Mouse (Mus musculus): ENCODE measurements at regions not wholly inside any gene's neighbourhood (a gene's known extent, or its start where the extent isn't known, plus 50 kb on each side); places are given as distances from the start of the nearest gene placed in this dataset.

DNA sequence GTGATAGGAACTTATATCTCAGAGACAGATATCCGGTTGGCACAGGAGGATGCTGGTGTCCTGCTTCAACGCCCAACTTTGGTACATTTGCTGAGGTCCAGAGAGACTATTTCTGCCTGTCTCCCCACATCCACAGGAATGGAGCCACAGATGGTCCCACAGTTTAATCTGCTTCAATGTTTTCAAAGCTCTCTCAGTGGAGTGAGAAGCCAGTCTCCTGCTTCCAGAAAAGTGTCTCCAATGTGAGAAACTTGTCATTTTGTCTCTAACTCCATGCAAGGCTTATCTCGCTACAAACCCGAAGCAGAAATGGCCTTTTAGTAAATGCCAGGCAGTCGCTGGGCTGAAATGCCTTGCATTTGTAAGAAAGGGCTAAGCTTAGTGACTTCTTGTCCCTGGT, 86.9 kb upstream of the Frmd4a start:
- no peak for DNase-seq (ENCODE audit: low read depth in 2 of 2, low spot score in 2 of 2)

DNA sequence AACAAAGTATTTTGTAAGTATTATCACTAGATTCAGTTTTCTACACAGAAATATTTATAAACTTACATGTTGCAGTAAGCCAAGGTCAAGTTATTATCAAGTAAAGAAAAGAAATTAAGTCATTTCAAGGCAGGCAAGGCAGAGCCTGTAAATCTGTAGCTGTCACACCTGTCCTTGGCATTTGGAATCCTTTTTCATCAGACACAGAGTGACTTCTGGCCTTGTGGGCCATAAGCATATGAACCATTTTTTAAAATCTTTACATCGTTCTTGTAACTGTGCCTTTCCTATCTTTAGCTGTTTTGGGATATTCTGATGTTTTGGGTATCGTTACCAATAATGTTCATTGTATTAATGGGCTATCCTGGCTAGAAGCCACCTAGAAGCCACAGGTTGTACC, 76.7 kb upstream of the Frmd4a start:
- no peak for DNase-seq (ENCODE audit: low read depth in 2 of 2, low spot score in 2 of 2)

DNA sequence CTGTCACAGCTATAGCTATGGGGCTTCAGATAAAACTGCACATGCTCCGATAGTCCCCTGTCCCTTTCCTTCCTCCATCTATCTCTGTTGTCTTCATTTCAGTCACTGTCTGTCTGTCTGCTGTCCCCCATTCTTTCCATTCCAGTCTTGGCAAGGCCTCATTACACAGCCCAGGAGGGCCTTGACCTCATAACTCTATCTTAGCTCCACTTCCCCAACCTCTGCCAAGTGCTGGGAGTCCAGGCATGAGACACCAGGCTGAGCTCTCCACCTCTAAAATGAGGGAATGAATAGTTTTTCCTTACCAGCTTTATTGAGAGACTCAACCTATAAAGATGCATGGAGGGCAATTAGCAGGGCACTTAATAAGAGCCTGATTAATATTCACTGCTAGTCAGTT, 76.0 kb upstream of the Frmd4a start:
- DNase-seq (ENCODE audit: low read depth in 2 of 2, low spot score in 2 of 2), result no peak

DNA sequence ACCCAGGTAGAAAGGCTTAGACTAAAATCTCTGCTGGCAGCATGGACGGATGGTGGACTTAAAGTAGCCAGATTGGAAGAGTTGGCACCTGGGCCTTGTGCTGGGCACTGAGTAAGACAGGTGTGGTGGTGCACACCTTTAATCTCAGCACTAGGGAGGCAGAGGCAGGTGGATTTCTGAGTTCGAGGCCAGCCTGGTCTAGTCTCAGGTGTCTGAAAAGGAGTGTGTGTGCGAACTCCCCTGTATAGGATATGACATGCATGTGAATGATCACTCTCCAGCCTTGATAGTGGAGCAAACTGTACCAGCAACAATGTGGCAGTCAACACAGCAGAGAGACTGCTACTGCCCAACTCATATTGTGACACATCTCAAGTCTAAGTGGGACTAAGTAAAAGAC, 70.1 kb upstream of the Frmd4a start:
- DNase-seq (ENCODE audit: low read depth in 2 of 2, low spot score in 2 of 2), result no peak

DNA sequence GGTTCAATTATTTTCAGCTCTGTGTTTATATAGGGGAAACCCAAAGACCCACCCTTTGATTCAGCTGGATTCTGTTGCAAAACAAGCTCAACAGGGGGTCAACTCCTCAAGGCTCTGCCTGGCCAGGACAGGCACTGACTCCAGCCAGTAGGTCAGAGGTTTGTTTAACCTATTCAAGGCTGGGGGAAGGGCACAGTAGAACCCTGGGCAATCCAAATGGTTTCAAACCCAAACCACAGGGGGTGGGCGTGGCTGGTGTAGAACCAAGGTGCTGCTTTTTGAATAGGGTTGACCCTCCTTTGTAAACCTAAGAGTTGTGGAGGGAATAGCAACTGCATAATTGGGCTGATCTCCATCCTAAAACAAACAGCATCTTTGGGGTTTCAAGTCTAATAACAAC, 69.2 kb upstream of the Frmd4a start:
- no peak for DNase-seq (ENCODE audit: low read depth in 2 of 2, low spot score in 2 of 2)

DNA sequence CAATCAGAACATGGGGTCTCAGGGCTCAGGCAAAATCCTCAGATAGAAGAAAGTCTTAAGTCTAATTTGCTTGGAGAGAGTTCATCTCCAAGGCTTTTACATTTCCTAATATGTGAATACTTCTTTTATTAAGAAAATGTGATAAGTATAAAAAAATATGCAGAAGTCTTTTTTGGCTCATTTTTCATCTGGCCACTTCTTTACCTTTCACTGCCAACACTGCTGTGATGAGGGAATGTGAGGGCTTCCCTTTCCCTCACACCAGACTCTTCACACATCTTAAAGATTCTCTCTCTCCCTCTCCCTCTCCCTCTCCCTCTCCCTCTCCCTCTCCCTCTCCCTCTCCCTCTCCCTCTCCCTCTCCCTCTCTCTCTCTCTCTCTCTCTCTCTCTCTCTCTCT, 60.0 kb upstream of the Frmd4a start:
- DNase-seq (ENCODE audit: low read depth in 2 of 2, low spot score in 2 of 2), result no peak

DNA sequence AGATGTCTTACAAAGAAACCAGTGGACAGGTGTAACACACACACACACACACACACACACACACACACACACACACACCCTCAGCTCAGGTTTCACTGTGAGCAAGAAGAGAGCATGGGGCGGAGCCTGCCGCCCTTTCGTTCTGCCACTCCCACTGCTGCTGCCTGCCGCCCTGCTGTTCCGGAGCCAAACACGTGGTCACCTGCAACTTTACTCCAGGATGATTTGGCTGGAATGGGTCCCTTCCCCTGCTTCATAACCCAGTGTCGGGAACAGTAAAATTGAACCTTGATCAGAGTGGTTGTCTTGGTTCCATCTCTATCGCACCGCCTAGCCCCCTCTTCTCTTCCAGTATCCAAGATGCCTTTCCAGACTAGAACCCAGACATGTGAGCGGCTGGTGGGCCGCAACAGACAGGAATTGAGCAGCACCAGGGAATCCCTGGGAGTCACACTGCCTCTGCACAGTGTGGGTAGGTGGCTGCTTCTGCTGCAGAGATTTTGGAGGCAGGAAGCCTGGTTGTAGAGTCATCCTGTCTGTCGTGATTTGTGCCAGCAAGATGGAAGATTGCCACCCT, 59.4 kb upstream of the Frmd4a start:
- DNase-seq (ENCODE audit: low read depth in 2 of 2, low spot score in 2 of 2), result no peak

DNA sequence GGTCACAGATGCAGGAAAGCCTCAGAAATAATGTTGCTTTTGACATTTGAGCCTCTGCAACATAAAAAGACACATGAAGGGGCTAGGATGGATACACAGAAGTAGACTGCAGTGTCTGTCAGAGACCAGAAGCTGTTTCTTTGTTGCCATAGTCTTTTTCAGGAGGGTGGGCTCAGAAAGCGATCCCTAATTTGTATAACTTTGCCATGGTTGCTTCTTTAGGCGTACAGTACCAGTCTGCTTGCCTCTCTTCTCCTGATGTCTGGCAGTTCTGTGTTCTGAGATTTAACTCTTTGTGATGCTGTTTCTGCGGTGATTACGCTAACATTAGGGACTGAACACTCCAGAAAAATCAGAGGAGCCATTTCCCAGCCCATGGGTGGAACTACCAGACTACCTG, 58.8 kb upstream of the Frmd4a start:
- DNase-seq (ENCODE audit: low read depth in 2 of 2, low spot score in 2 of 2), result no peak

DNA sequence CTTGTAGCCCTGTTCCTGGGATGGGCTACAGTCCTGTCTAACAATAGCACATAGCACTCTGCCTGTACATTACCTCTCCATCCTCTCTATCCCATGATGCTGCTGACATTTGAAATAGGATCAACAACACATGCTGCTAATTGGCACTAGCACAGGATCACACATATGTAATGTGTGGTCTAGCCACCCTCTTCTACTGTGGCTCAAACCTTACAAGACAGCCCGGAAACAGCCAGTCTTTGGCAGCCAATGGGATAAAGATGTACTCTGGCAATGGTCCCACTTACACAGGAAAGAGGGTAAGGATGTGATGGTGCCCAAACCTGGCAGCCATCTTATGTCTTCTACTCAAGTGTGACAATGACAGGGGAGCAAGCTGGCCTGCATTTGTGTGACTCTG, 58.3 kb upstream of the Frmd4a start:
- DNase-seq (ENCODE audit: low read depth in 2 of 2, low spot score in 2 of 2), result no peak

DNA sequence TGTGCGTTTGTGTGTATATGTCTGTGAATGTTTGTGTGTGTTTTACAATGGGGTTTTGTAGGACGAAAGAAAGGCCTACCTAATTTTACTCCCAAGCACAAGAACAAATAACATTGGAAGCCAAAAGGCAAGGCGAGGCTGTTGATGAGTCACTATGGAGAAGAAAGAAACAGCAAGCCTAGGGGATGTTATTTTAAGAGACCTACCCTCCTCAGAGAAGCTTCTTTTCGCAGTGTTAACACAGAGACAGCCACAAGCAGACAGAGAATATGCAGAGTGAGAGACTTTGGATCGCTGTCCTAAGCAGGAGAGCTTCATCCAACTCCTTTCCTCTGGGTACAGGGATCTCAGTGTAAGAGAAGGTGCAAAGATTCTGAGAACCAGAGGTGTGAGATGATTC, 57.3 kb upstream of the Frmd4a start:
- DNase-seq (ENCODE audit: low read depth in 2 of 2, low spot score in 2 of 2), result no peak

DNA sequence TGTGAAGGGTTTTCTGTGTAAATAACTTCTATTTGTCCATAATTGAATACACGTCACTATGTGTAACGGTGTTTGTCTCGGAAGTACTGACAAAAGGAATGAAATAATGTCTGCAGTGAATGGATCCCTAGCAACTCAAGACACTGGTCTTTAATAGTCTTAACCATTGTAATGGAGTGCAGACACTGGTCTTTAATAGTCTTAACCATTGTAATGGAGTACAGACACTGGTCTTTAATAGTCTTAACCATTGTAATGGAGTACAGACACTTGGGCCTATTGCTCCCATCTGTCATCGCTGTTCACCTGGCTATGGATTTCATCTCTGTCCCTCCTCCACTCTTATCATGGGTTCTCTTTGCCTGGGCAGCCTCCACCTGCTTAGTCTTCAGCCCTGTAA, 53.2 kb upstream of the Frmd4a start:
- DNase-seq (ENCODE audit: low read depth in 2 of 2, low spot score in 2 of 2), result no peak

Measured in CD8-positive naive resting alpha-beta T cell, adult 2 months (primary cell).